In the genomic region with DNA sequence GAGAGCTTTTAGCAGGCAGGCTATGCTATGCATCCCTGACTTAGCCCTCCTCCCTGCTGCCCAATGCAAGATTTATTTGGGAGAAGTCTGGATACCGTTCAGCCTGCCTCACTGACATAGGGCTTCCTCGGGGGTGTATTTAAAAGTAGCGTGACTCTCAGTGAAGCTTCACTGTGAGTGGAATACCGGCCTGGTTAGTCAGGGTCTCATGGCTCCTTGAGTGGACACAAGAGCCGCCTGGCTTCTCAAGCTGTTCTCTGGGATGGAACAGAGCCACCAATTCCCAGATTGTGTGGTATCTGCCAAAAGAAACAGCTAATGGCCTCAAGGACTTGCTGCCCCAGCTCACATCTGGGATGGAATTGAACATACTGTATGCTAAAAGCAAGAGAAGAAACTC, we compare ENCODE assay signal across 17 mouse cellular contexts. TPM values are rescaled to one million over a fixed set of nuclear protein-coding genes. Genes with fewer than 3 reads are reported as not detected.
DNase-seq lines count a peak whose midpoint lies in the region; ATAC-seq and TF ChIP-seq lines count a peak whose summit lies in the region.
"Had no signal": no experiment of that assay in that cellular context is flagged by ENCODE, and none has a peak within 500 bp of the region (broad histone marks: within the 10 kb centered on the region; RNA-seq: fewer than 3 reads in every experiment).

No protein-coding gene starts in this region.

- TF ChIP-seq EP300 in lung, postnatal 0 days (IDR thresholded peaks at IDR 0.05): peak; percentile 57; the same call in 1 of the 2 replicates

- H3K9ac ChIP-seq in heart, embryonic 13.5 days: no peak overlapping the region
- H3K9ac ChIP-seq in lung, postnatal 0 days (replicated peaks; ENCODE audit: low read depth): no peak overlapping the region
- H3K9ac ChIP-seq: kidney, embryonic 15.5 days; liver, embryonic 13.5 days had no signal

- H3K27ac ChIP-seq in heart, embryonic 13.5 days (replicated peaks): 0 out of 2 replicates have a peak overlapping the region, but pooled peaks have one; percentile 71
- H3K27ac ChIP-seq in lung, postnatal 0 days (ENCODE audit: low read length): no peak overlapping the region
- H3K27ac ChIP-seq: heart, adult 2 months; hindbrain, embryonic 10.5 days; kidney, embryonic 15.5 days; liver, embryonic 13.5 days had no signal

- no peak overlapping the region for H3K4me3 ChIP-seq in heart, embryonic 13.5 days
- no peak overlapping the region for H3K4me3 ChIP-seq in lung, postnatal 0 days (ENCODE audit: low read depth, low read length)
- H3K4me3 ChIP-seq: heart, adult 2 months; hindbrain, embryonic 10.5 days; kidney, embryonic 15.5 days; liver, embryonic 13.5 days had no signal

- WGBS in heart, embryonic 13.5 days: 57% methylated on average over 5 of the region's 5 CpGs
- WGBS in lung, postnatal 0 days: 36% methylated on average over 5 of the region's 5 CpGs

- peaks cover 78% of the 10 kb centered on the region for H3K4me1 ChIP-seq in heart, embryonic 13.5 days
- H3K4me1 ChIP-seq in lung, postnatal 0 days (ENCODE audit: insufficient read depth, low read depth, low read length): peaks cover 17% of the 10 kb centered on the region; the same call in 1 of the 2 replicates
- H3K4me1 ChIP-seq: hindbrain, embryonic 10.5 days; liver, embryonic 13.5 days had no signal

- no peak for ATAC-seq in heart, embryonic 13.5 days (ENCODE audit: extremely low read depth, insufficient number of reproducible peaks, low FRiP score, low TSS enrichment)
- ATAC-seq in lung, postnatal 0 days: peak; percentile 59
- ATAC-seq: activated CD4-positive, CD25-positive, alpha-beta regulatory T cell, adult 4 months; forebrain, embryonic 14.5 days had no signal

- no peaks in the 10 kb centered on the region for H3K27me3 ChIP-seq in heart, embryonic 13.5 days (replicated peaks)
- H3K27me3 ChIP-seq in lung, postnatal 0 days (replicated peaks; ENCODE audit: insufficient read depth, low read length): no peaks in the 10 kb centered on the region
- H3K27me3 ChIP-seq: kidney, embryonic 15.5 days; liver, embryonic 13.5 days had no signal

- no peaks in the 10 kb centered on the region for H3K9me3 ChIP-seq in heart, embryonic 13.5 days
- no peaks in the 10 kb centered on the region for H3K9me3 ChIP-seq in lung, postnatal 0 days (ENCODE audit: low read length)
- H3K9me3 ChIP-seq: hindbrain, embryonic 10.5 days; kidney, embryonic 15.5 days; liver, embryonic 13.5 days had no signal

- H3K36me3 ChIP-seq in heart, embryonic 13.5 days: no peaks in the 10 kb centered on the region
- no peaks in the 10 kb centered on the region for H3K36me3 ChIP-seq in lung, postnatal 0 days (ENCODE audit: insufficient read depth, low read length)
- H3K36me3 ChIP-seq: hindbrain, embryonic 10.5 days; kidney, embryonic 15.5 days; liver, embryonic 13.5 days had no signal

- no peak for TF ChIP-seq CTCF in lung, postnatal 0 days (IDR thresholded peaks at IDR 0.05)

- no peak overlapping the region for H3K4me2 ChIP-seq in heart, embryonic 13.5 days
- no peak overlapping the region for H3K4me2 ChIP-seq in lung, postnatal 0 days (replicated peaks; ENCODE audit: low read depth, low read length)
- H3K4me2 ChIP-seq: kidney, embryonic 15.5 days; liver, embryonic 13.5 days; midbrain, embryonic 11.5 days had no signal

- DNase-seq in adrenal gland, postnatal 10 days: peak; percentile 9
- no peak for DNase-seq in adrenal gland, adult 2 months
- no peak for DNase-seq in heart, adult 8-10 months (ENCODE audit: low spot score)
- DNase-seq in lung, postnatal 0 days (ENCODE audit: low spot score): peak; percentile 26
- DNase-seq in lung, postnatal 4 days: no peak
- peak; percentile 14 for DNase-seq in Muller cell, postnatal 12 days (ENCODE audit: inconsistent ontology term)
- DNase-seq in layer of hippocampus, postnatal 10 days (ENCODE audit: low spot score in 2 of 2): no peak
- DNase-seq: adrenal gland, postnatal 36 days; cerebellum, adult 9-10 months; heart, adult 2 months; liver, embryonic 13.5 days had no signal

RNA-seq across cellular contexts. Expression of a gene that starts 43.1 kb away (rescaled TPM):
- total RNA-seq in adrenal gland, postnatal 10 days (2021): under 1 TPM; 0.55 to 0.60 TPM
- not detected for total RNA-seq in adrenal gland, adult 2 months (2021)
- polyA plus RNA-seq in adrenal gland, adult 2 months (2012; rRNA removed): not detected in 2 replicates
- 0.69 and 1.1 TPM in 2 replicates for polyA plus RNA-seq in heart, embryonic 13.5 days (2015; fragmentation: Nextera tagmentation; extraction: Ambion mirVana)
- total RNA-seq in heart, adult 8-10 months (2022): 1 to 10 TPM in 1 of 4 experiments, under 1 TPM in 3; 0.72 to 1.3 (median 0.74) TPM
- polyA plus RNA-seq in lung, postnatal 0 days (2015; fragmentation: Nextera tagmentation; extraction: Ambion mirVana): 0.30 and 0.68 TPM in 2 replicates
- total RNA-seq in layer of hippocampus, postnatal 10 days (2021): 1 to 10 TPM; 2.2 to 3.6 TPM
- total RNA-seq: adrenal gland, postnatal 36 days had no signal

Comparison
In these comparisons a context has a peak if more than half of its experiments do, and no peak if none do; other contexts are left out.
1. DNase-seq: peak in adrenal gland, postnatal 10 days (single experiment), lung, postnatal 0 days (single experiment) and Muller cell, postnatal 12 days (single experiment); none in adrenal gland, adult 2 months (single experiment), heart, adult 8-10 months (single experiment), lung, postnatal 4 days (0 of 2) and layer of hippocampus, postnatal 10 days (0 of 2).